ENCODE assay signal across 25 mouse cellular contexts in the genomic region with DNA sequence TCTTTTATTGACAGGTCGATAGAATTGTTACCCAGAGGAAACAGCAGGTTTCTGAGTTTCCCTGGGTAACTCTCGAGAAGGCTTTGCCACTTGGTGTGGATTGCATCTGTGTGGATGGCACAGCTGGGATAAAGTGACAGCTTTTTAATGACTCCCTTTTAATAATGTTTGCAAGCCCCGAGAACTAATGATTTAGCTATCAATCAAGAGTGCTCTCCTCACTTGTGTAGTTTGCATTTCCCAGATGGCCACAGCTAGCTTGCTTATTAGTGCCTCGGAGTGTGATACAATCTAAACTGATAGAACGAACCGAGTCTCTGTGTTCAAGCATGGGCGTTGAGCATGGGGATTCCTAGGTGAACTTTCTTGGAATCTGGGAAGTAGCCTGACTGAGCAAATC. TPM values are rescaled to one million over a fixed set of nuclear protein-coding genes. Genes with fewer than 3 reads are reported as not detected.
A peak's percentile ranks its signal among the peaks of the same experiment; 100 is the strongest.
DNase-seq lines count a peak whose midpoint lies in the region; ATAC-seq and TF ChIP-seq lines count a peak whose summit lies in the region.
"Had no signal": no experiment of that assay in that cellular context is flagged by ENCODE, and none has a peak within 500 bp of the region (broad histone marks: within the 10 kb centered on the region; RNA-seq: fewer than 3 reads in every experiment).

No protein-coding gene starts in this region.

- H3K9ac ChIP-seq in hindbrain, embryonic 11.5 days (ENCODE audit: low read depth, low read length): no peak overlapping the region
- no peak overlapping the region for H3K9ac ChIP-seq in forebrain, embryonic 16.5 days (replicated peaks; ENCODE audit: low read depth, low read length)
- H3K9ac ChIP-seq: kidney, embryonic 15.5 days; limb, embryonic 13.5 days; liver, embryonic 14.5 days; lung, embryonic 15.5 days had no signal

- peak; percentile 63 for ATAC-seq in hindbrain, embryonic 11.5 days (ENCODE audit: low FRiP score)
- peak; percentile 78 for ATAC-seq in forebrain, embryonic 16.5 days
- ATAC-seq: intestine, postnatal 0 days had no signal

- no peak overlapping the region for H3K4me2 ChIP-seq in hindbrain, embryonic 11.5 days (replicated peaks; ENCODE audit: low read depth, low read length)
- H3K4me2 ChIP-seq in forebrain, embryonic 16.5 days (ENCODE audit: low read length): no peak overlapping the region
- H3K4me2 ChIP-seq: kidney, embryonic 15.5 days; limb, embryonic 13.5 days; lung, embryonic 15.5 days had no signal

- no peak overlapping the region for H3K4me3 ChIP-seq in hindbrain, embryonic 11.5 days (ENCODE audit: low read depth, low read length)
- H3K4me3 ChIP-seq in hindbrain, embryonic 10.5 days: no peak overlapping the region
- no peak overlapping the region for H3K4me3 ChIP-seq in forebrain, embryonic 16.5 days (replicated peaks; ENCODE audit: low read length)
- no peak overlapping the region for H3K4me3 ChIP-seq in layer of hippocampus, adult 2 months
- H3K4me3 ChIP-seq: kidney, embryonic 15.5 days; limb, embryonic 13.5 days; lung, embryonic 15.5 days had no signal

- no peaks in the 10 kb centered on the region for H3K36me3 ChIP-seq in hindbrain, embryonic 11.5 days (ENCODE audit: control insufficient read depth, insufficient read depth, low read length)
- H3K36me3 ChIP-seq in hindbrain, embryonic 10.5 days: no peaks in the 10 kb centered on the region
- no peaks in the 10 kb centered on the region for H3K36me3 ChIP-seq in forebrain, embryonic 16.5 days (ENCODE audit: control insufficient read depth, insufficient read depth)
- H3K36me3 ChIP-seq: kidney, embryonic 15.5 days; limb, embryonic 13.5 days; lung, embryonic 15.5 days had no signal

- peak; percentile 10 for DNase-seq in hindbrain, embryonic 11.5 days (ENCODE audit: low spot score)
- no peak for DNase-seq in hindbrain, embryonic 10.5 days (ENCODE audit: low spot score)
- DNase-seq in brain, embryonic 14.5 days (ENCODE audit: low read depth): peak; percentile 81
- peak; percentile 9 for DNase-seq in mesoderm, embryonic 11.5 days (ENCODE audit: low read depth, low spot score)
- no peak for DNase-seq in thymus, postnatal 0 days (ENCODE audit: low spot score)
- no peak for DNase-seq in layer of hippocampus, adult 2 months (ENCODE audit: low spot score in 2 of 2)
- DNase-seq in lung, postnatal 4 days: no peak
- DNase-seq: adrenal gland, postnatal 36 days; cerebellum, adult 2 months; thymus, postnatal 14 days had no signal

- no peak for TF ChIP-seq POLR2A in brain, embryonic 14.5 days (IDR thresholded peaks at IDR 0.05; ENCODE audit: borderline replicate concordance, extremely low read depth, insufficient read depth, insufficient read length, poor library complexity, severe bottlenecking)

- no peak overlapping the region for H3K27ac ChIP-seq in hindbrain, embryonic 11.5 days (ENCODE audit: low read depth, low read length)
- H3K27ac ChIP-seq in hindbrain, embryonic 10.5 days: no peak overlapping the region
- H3K27ac ChIP-seq in forebrain, embryonic 16.5 days (ENCODE audit: low read length): no peak overlapping the region
- no peak overlapping the region for H3K27ac ChIP-seq in layer of hippocampus, adult 2 months
- H3K27ac ChIP-seq: kidney, embryonic 15.5 days; limb, embryonic 13.5 days; liver, embryonic 14.5 days; lung, embryonic 15.5 days; macrophage; stomach, postnatal 0 days had no signal

- H3K4me1 ChIP-seq in hindbrain, embryonic 11.5 days (replicated peaks; ENCODE audit: control insufficient read depth, insufficient read depth, low read length): no peaks in the 10 kb centered on the region
- 0 out of 2 replicates have a peak, but pooled peaks cover 7% of the 10 kb centered on the region for H3K4me1 ChIP-seq in hindbrain, embryonic 10.5 days (replicated peaks)
- 0 out of 2 replicates have a peak, but pooled peaks cover 6% of the 10 kb centered on the region for H3K4me1 ChIP-seq in forebrain, embryonic 16.5 days (replicated peaks; ENCODE audit: control insufficient read depth, insufficient read depth, low read length)
- H3K4me1 ChIP-seq: kidney, embryonic 15.5 days; lung, embryonic 15.5 days had no signal

- 52% methylated on average over 7 of the region's 7 CpGs for WGBS in hindbrain, embryonic 11.5 days
- 57% methylated on average over 7 of the region's 7 CpGs for WGBS in hindbrain, embryonic 10.5 days
- 23% methylated on average over 7 of the region's 7 CpGs for WGBS in forebrain, embryonic 16.5 days

- TF ChIP-seq CTCF in brain, embryonic 14.5 days (IDR thresholded peaks at IDR 0.05; ENCODE audit: borderline replicate concordance, extremely low read depth, insufficient read depth, insufficient read length): no peak
- TF ChIP-seq CTCF in layer of hippocampus, adult 2 months (conservative IDR thresholded peaks at IDR 0.05): no peak

- no peaks in the 10 kb centered on the region for H3K9me3 ChIP-seq in hindbrain, embryonic 11.5 days (ENCODE audit: control insufficient read depth, low read length)
- H3K9me3 ChIP-seq in hindbrain, embryonic 10.5 days: no peaks in the 10 kb centered on the region
- H3K9me3 ChIP-seq in forebrain, embryonic 16.5 days (ENCODE audit: control insufficient read depth, low read length): no peaks in the 10 kb centered on the region
- H3K9me3 ChIP-seq: kidney, embryonic 15.5 days; limb, embryonic 13.5 days; lung, embryonic 15.5 days had no signal

- no peaks in the 10 kb centered on the region for H3K27me3 ChIP-seq in hindbrain, embryonic 11.5 days (ENCODE audit: control insufficient read depth, insufficient read depth, low read length)
- H3K27me3 ChIP-seq in hindbrain, embryonic 10.5 days (ENCODE audit: insufficient read depth, poor library complexity, severe bottlenecking): 0 out of 2 replicates have a peak, but pooled peaks cover 6% of the 10 kb centered on the region
- H3K27me3 ChIP-seq in forebrain, embryonic 16.5 days (replicated peaks; ENCODE audit: control insufficient read depth, insufficient read depth, low read length): no peaks in the 10 kb centered on the region; the same call in 1 of the 2 replicates
- H3K27me3 ChIP-seq: CH12.LX; kidney, embryonic 15.5 days; limb, embryonic 13.5 days; lung, embryonic 15.5 days had no signal

RNA-seq across cellular contexts. Expression of a gene that starts 51.0 kb away (rescaled TPM):
- polyA plus RNA-seq in hindbrain, embryonic 11.5 days (2014; fragmentation: Nextera tagmentation; extraction: Ambion mirVana): 3.6 and 4.5 TPM in 2 replicates
- 2.3 and 2.4 TPM in 2 replicates for polyA plus RNA-seq in hindbrain, embryonic 10.5 days (2016; fragmentation: Nextera tagmentation; extraction: Ambion mirVana)
- 6.6 and 7.6 TPM in 2 replicates for polyA plus RNA-seq in brain, embryonic 14.5 days (2012; rRNA removed)
- polyA plus RNA-seq in forebrain, embryonic 16.5 days (2015; fragmentation: Nextera tagmentation; extraction: Ambion mirVana): 4.0 and 7.4 TPM in 2 replicates
- not detected in 2 replicates for polyA plus RNA-seq in thymus, postnatal 0 days (2015; fragmentation: Nextera tagmentation; extraction: Ambion mirVana)
- 10 to 100 TPM; 40.9 to 43.8 TPM for total RNA-seq in layer of hippocampus, adult 2 months (2021)
- total RNA-seq: CH12.LX; common myeloid progenitor, adult 5-6 weeks; hematopoietic stem cell, adult 5-6 weeks; MEL; monocyte, adult 5-6 weeks; neutrophil, adult 5-6 weeks had no signal
- polyA plus RNA-seq: large intestine, adult 2 months; macrophage had no signal

Comparison
In these comparisons a context has a peak if more than half of its experiments do, and no peak if none do; other contexts are left out.
1. DNase-seq: peak in hindbrain, embryonic 11.5 days (single experiment), brain, embryonic 14.5 days (single experiment) and mesoderm, embryonic 11.5 days (single experiment); none in hindbrain, embryonic 10.5 days (single experiment), thymus, postnatal 0 days (single experiment), layer of hippocampus, adult 2 months (0 of 2) and lung, postnatal 4 days (0 of 2).